Mouse (Mus musculus) hindbrain, embryonic 14.5 days (tissue): ENCODE results near the gene Dctpp1. TPM values are rescaled to one million over a fixed set of nuclear protein-coding genes. Genes with fewer than 3 reads are reported as not detected.

Experiments
- ATAC-seq: fragments of 200-750 bp; cut with Nextera tagmentation; 2 replicates; pipeline ENCODE4 v1.8.0; 2017; ENCODE audit warnings: moderate number of reproducible peaks, mild to moderate bottlenecking, moderate TSS enrichment, moderate library complexity; ENCODE audit not compliant: low FRiP score
- DNase-seq: peaks from one replicate; pipeline ENCODE4 v3.0.0-alpha.2; 2015; ENCODE audit warnings: low spot score
- H3K27ac ChIP-seq: fragments of 300-500 bp; sonication (generic); 2 replicates; pipeline ENCODE4 v1.5.1; 2014; ENCODE audit warnings: mild to moderate bottlenecking, moderate library complexity
- H3K27me3 ChIP-seq: fragments of 300-500 bp; sonication (generic); 2 replicates; pipeline ENCODE4 v1.6.1; 2014; ENCODE audit warnings: mild to moderate bottlenecking, low read length, mixed read lengths; ENCODE audit not compliant: control insufficient read depth, insufficient read depth
- H3K36me3 ChIP-seq: fragments of 300-500 bp; sonication (generic); replicated peaks from 2 replicates; pipeline ENCODE4 v1.6.1; 2014; ENCODE audit not compliant: control insufficient read depth, insufficient read depth
- H3K4me1 ChIP-seq: fragments of 300-500 bp; sonication (generic); replicated peaks from 2 replicates; pipeline ENCODE4 v1.6.1; 2014; ENCODE audit warnings: antibody characterized with exemption, low read length, mixed read lengths; ENCODE audit not compliant: control insufficient read depth, insufficient read depth
- H3K4me2 ChIP-seq: fragments of 300-500 bp; sonication (generic); replicated peaks from 2 replicates; pipeline ENCODE4 v1.6.1; 2014; ENCODE audit warnings: mild to moderate bottlenecking, moderate library complexity
- H3K4me3 ChIP-seq: fragments of 300-500 bp; sonication (generic); replicated peaks from 2 replicates; pipeline ENCODE4 v1.5.1; 2014; ENCODE audit warnings: mild to moderate bottlenecking, low read length
- H3K9ac ChIP-seq: fragments of 300-500 bp; sonication (generic); 2 replicates; pipeline ENCODE4 v1.6.1; 2014
- H3K9me3 ChIP-seq: fragments of 300-500 bp; sonication (generic); 2 replicates; pipeline ENCODE4 v1.6.1; 2016; ENCODE audit warnings: low read length; ENCODE audit not compliant: control insufficient read depth
- WGBS: fragments of 180-500 bp; shearing (Covaris S2); extraction: QIAGEN DNeasy Blood & Tissue Kit; methylation state at CpG from one replicate; pipeline ENCODE4 v1.1.7; 2014; 5-methylcytosine and 5-hydroxymethylcytosine counted together
- polyA plus RNA-seq: library from polyadenylated mRNA; unstranded; fragments of >200 nt; fragmentation: Nextera tagmentation; extraction: Ambion mirVana; gene quantifications from 2 replicates; pipeline ENCODE4 v1.2.1, GENCODE M21; 2014

Dctpp1 gene
- polyA plus RNA-seq, 1 experiment from 2014 or later, result 126 TPM

DNA sequence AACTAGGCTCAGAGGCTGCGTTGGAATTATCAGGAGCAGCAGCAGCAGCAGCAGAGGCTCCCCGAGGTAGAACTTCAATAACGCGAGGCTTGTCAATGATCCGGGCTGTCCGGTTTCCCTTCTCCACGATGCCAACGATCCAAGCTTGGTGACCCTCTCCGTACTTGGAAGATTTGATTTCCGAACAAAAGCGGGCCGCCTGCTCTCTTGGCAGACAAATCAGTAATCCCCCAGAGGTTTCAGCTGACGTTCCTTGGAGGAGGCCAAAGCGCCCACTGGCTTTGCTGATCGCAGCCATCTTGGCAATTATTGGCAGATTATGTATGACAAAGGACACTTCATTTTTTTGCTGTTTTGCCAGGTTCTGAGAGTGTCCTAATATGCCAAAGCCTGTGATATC, 12.1 kb upstream of the Dctpp1 start:
- peak overlapping the region; percentile 83 for H3K9ac ChIP-seq
- WGBS, result 90% methylated on average over 15 of the region's 15 CpGs
- peak overlapping the region; percentile 93 for H3K4me2 ChIP-seq
- H3K27ac ChIP-seq, result no peak overlapping the region
- DNase-seq (no peak), ATAC-seq (no peak)
- peaks cover 35% of the 10 kb centered on the region for H3K36me3 ChIP-seq
- H3K4me3 ChIP-seq, result peak overlapping the region; percentile 65
- H3K4me1 ChIP-seq, result peaks cover 24% of the 10 kb centered on the region
- H3K27me3 ChIP-seq, result no peaks in the 10 kb centered on the region
- H3K9me3 ChIP-seq, result peaks cover 7% of the 10 kb centered on the region; the same call in 1 of the 2 replicates

- peaks cover 35% of the 10 kb centered on the region for H3K36me3 ChIP-seq
- DNase-seq (no peak), ATAC-seq (no peak)
- no peak overlapping the region for H3K4me3 ChIP-seq
- no peak overlapping the region for H3K27ac ChIP-seq
- peaks cover 24% of the 10 kb centered on the region for H3K4me1 ChIP-seq
- no peaks in the 10 kb centered on the region for H3K27me3 ChIP-seq
- H3K9me3 ChIP-seq, result peaks cover 7% of the 10 kb centered on the region; the same call in 1 of the 2 replicates
- WGBS, result 93% methylated on average over 4 of the region's 4 CpGs
- H3K9ac ChIP-seq, result no peak overlapping the region
- no peak overlapping the region for H3K4me2 ChIP-seq
These were observed 10.6 kb upstream of the Dctpp1 start for GRCm38 (mm10) chr7:127271093-127271492.

GRCm38 (mm10) chr7:127270666-127271065, 10.2 kb upstream of the Dctpp1 start:
- Histone ChIP-seq H3K36me3 (peaks cover 35% of the 10 kb centered on the region), H3K9me3 (peaks cover 7% of the 10 kb centered on the region; the same call in 1 of the 2 replicates), H3K27ac (no peak overlapping the region), H3K9ac (no peak overlapping the region), H3K4me2 (no peak overlapping the region), H3K4me1 (peaks cover 24% of the 10 kb centered on the region), H3K4me3 (no peak overlapping the region), H3K27me3 (no peaks in the 10 kb centered on the region)
- ATAC-seq, result no peak
- no peak for DNase-seq
- 89% methylated on average over 5 of the region's 5 CpGs for WGBS

DNA sequence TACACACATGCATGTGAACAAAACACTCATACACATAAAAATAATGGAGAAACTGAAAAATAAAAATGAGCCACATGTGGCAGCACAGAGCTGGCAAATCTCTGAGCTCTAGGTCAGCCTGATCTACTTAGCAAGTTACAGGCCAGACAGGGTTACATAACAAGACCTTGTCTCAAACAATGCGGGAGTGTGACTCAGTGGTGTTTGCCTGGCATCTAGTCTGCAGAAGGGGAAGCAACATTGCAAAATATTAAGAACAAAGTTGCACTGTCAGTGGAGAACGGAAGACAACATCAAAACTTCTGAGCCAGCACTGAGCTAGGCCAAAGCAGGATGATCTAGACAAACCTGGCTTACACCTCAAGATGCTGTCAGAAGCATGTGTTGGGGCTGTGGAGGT, 9.7 kb upstream of the Dctpp1 start:
- Histone ChIP-seq H3K27me3 (no peaks in the 10 kb centered on the region), H3K4me2 (no peak overlapping the region), H3K36me3 (peaks cover 35% of the 10 kb centered on the region), H3K27ac (no peak overlapping the region), H3K9ac (no peak overlapping the region), H3K4me3 (no peak overlapping the region), H3K4me1 (peaks cover 24% of the 10 kb centered on the region), H3K9me3 (peaks cover 7% of the 10 kb centered on the region; the same call in 1 of the 2 replicates)
- ATAC-seq (no peak), DNase-seq (no peak)
- 89% methylated on average over 2 of the region's 2 CpGs for WGBS

DNA sequence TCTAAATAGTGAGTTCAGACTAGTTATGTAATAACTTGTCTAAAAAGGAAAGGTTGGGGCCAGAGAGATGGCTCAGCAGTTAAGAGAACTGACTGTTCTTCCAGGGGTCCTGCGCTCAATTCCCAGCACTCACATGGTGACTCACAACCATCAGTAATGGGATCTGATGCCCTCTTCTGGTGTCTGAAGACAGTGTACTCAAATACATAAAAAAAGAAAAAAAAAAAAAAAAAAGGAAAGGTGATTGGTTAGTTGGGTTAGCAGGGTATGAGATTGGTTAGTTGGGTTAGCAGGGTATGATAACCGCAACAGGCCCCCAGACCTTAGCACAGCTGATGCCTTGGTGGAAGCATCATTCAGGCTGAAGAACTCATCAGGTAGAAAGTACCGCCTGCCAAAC, 3.0 kb upstream of the Dctpp1 start:
- Histone ChIP-seq H3K27me3 (no peaks in the 10 kb centered on the region), H3K9me3 (peaks cover 4% of the 10 kb centered on the region; the same call in 1 of the 2 replicates), H3K9ac (no peak overlapping the region), H3K27ac (no peak overlapping the region), H3K4me1 (0 out of 2 replicates have a peak, but pooled peaks cover 7% of the 10 kb centered on the region), H3K36me3 (peaks cover 4% of the 10 kb centered on the region), H3K4me3 (no peak overlapping the region), H3K4me2 (no peak overlapping the region)
- WGBS, result 100% methylated on average over 3 of the region's 3 CpGs
- DNase-seq (no peak), ATAC-seq (no peak)

GRCm38 (mm10) chr7:127262218-127262961, 1.9 kb upstream of the Dctpp1 start:
- Histone ChIP-seq H3K9ac (no peak overlapping the region), H3K27me3 (no peaks in the 10 kb centered on the region), H3K4me3 (no peak overlapping the region), H3K27ac (no peak overlapping the region), H3K4me1 (0 out of 2 replicates have a peak, but pooled peaks cover 7% of the 10 kb centered on the region), H3K9me3 (no peaks in the 10 kb centered on the region), H3K4me2 (no peak overlapping the region), H3K36me3 (no peaks in the 10 kb centered on the region)
- WGBS, result 83% methylated on average over 10 of the region's 10 CpGs
- DNase-seq, result no peak
- ATAC-seq, result no peak

DNA sequence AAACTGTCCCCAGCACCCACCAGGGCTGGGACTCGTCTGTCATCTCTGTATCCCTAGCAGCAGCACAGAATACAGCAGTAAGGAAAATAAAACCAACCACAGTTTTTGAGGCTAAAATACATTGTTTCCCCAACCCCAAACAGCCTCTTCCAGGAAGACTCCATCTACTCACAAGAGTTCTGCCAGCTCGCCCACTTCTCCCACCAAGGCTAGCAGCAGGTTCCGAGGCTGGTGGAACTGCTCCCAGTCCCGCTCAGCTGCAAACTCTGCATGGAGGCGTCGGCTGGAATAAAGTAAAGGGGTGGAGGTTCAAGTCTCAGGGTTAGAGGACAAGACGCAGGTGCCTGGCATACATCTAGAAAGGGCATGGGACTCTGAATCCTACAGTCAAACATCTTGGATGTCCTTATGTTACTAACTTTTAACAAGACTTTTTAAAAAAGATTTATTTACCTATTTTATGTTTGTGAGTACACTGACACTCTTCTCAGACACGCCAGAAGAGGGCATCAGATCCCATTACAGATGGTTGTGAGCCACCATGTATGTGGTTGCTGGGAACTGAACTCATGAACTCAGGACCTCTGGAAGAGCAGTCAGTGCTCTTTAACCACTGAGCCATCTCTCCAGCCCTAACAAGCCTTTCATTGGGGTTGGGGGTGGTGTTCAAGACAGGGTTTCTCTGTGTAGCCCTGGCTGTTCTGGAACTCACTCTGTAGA, 1.2 kb downstream of the Dctpp1 start:
- Histone ChIP-seq H3K27ac (no peak overlapping the region), H3K4me1 (peaks cover 15% of the 10 kb centered on the region; the same call in 1 of the 2 replicates), H3K27me3 (no peaks in the 10 kb centered on the region), H3K4me3 (peak overlapping the region; percentile 61), H3K4me2 (peak overlapping the region; percentile 86), H3K36me3 (peaks cover 5% of the 10 kb centered on the region; the same call in 1 of the 2 replicates), H3K9ac (no peak overlapping the region), H3K9me3 (no peaks in the 10 kb centered on the region)
- WGBS, result 76% methylated on average over 8 of the region's 8 CpGs
- ATAC-seq, result no peak
- no peak for DNase-seq

DNA sequence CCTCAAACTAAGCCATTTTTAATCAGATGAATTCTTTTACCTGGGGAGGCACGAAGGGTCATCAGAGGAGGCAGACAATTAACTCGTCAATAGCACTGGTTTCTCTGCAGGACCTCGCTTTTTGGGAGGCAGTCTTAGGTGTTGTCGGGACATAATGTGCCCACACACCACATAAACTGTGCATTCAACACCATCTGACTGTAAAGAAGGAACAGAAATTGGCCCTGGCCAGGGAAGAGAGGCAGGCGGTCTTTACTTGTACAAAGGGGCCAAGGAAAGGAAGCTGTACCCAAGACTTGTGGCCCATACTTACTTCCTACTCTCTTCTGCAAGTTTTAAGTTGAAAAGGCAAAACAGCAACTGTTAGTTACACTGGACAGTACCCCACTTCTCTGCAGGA, 4.0 kb downstream of the Dctpp1 start:
- Histone ChIP-seq H3K4me2 (no peak overlapping the region), H3K9ac (no peak overlapping the region), H3K4me1 (peaks cover 19% of the 10 kb centered on the region; the same call in 1 of the 2 replicates), H3K4me3 (no peak overlapping the region), H3K36me3 (peaks cover 5% of the 10 kb centered on the region; the same call in 1 of the 2 replicates), H3K27ac (no peak overlapping the region), H3K27me3 (no peaks in the 10 kb centered on the region), H3K9me3 (no peaks in the 10 kb centered on the region)
- WGBS, result 92% methylated on average over 5 of the region's 5 CpGs
- DNase-seq (no peak), ATAC-seq (no peak)

GRCm38 (mm10) chr7:127255965-127256364, 4.5 kb downstream of the Dctpp1 start:
- no peak for ATAC-seq
- H3K9ac ChIP-seq, result no peak overlapping the region
- no peaks in the 10 kb centered on the region for H3K9me3 ChIP-seq
- H3K4me2 ChIP-seq, result no peak overlapping the region
- no peak overlapping the region for H3K27ac ChIP-seq
- DNase-seq, result no peak
- H3K36me3 ChIP-seq, result peaks cover 5% of the 10 kb centered on the region; the same call in 1 of the 2 replicates
- no peaks in the 10 kb centered on the region for H3K27me3 ChIP-seq
- WGBS, result 98% methylated on average over 2 of the region's 2 CpGs
- H3K4me3 ChIP-seq, result no peak overlapping the region
- H3K4me1 ChIP-seq, result peaks cover 17% of the 10 kb centered on the region; the same call in 1 of the 2 replicates
